Mouse (Mus musculus): ENCODE measurements around the gene Ccser1. TPM values are rescaled to one million over a fixed set of nuclear protein-coding genes. Genes with fewer than 3 reads are reported as not detected.

Gene Ccser1
- polyA plus RNA-seq (2015; fragmentation: Nextera tagmentation; extraction: Ambion mirVana) = 8.6 and 10.2 TPM in 2 replicates

GRCm38 (mm10) chr6:61179949-61180755, at the start of gene Ccser1:
Ccser1 (plus strand) TSS chr6:61180324.
- under 1% methylated on average over 85 of the region's 105 CpGs for WGBS
- peak within 1 kb of the TSS; percentile 73 for H3K27ac ChIP-seq

DNA sequence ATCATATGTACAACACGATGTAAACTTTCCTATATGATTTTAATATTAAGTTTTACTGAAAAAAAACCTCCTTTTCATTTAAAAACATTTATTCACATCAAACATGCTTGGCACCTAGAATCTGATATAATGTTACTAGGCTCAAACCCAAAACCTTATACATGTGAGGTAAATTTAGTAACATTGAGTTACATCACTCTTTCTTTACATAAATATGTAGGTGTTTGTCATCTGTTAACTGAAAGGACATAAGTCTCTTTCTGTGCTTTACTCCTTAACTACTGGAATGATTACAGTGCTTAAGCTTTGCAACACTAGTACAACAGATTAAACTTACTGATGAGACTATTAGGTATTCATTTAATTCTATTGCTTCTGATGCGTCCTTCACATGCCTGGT, 43.7 kb upstream of the Ccser1 start:
- Histone ChIP-seq H3K9ac (no peak overlapping the region), H3K9me3 (no peaks in the 10 kb centered on the region), H3K4me3 (no peak overlapping the region), H3K27me3 (no peaks in the 10 kb centered on the region), H3K4me2 (no peak overlapping the region), H3K4me1 (no peaks in the 10 kb centered on the region), H3K27ac (no peak overlapping the region), H3K36me3 (no peaks in the 10 kb centered on the region)
- WGBS = 88% methylated on average over 2 of the region's 2 CpGs
- ATAC-seq (ENCODE audit: borderline replicate concordance, extremely low read depth, low FRiP score, low TSS enrichment) = no peak

More at GRCm38 (mm10) chr6:61179949-61180755, at the start of gene Ccser1:
- H3K9me3 ChIP-seq = no peaks in the 10 kb centered on the region
- peak; percentile 91 for ATAC-seq (ENCODE audit: borderline replicate concordance, extremely low read depth, low FRiP score, low TSS enrichment)
- no peaks in the 10 kb centered on the region for H3K36me3 ChIP-seq
- H3K27me3 ChIP-seq = 0 out of 2 replicates have a peak, but pooled peaks cover 5% of the 10 kb centered on the region
- H3K4me1 ChIP-seq = peaks cover 10% of the 10 kb centered on the region; the same call in 1 of the 2 replicates
- peak within 1 kb of the TSS; percentile 93 for H3K4me2 ChIP-seq
- H3K4me3 ChIP-seq = peak within 1 kb of the TSS; percentile 80
- peak within 1 kb of the TSS; percentile 67 for H3K9ac ChIP-seq

GRCm38 (mm10) chr6:61143031-61143430, 37.1 kb upstream of the Ccser1 start:
- ATAC-seq (ENCODE audit: borderline replicate concordance, extremely low read depth, low FRiP score, low TSS enrichment) = no peak

GRCm38 (mm10) chr6:61152924-61153323, 27.2 kb upstream of the Ccser1 start:
- H3K9me3 ChIP-seq = no peaks in the 10 kb centered on the region
- ATAC-seq (ENCODE audit: borderline replicate concordance, extremely low read depth, low FRiP score, low TSS enrichment) = peak; percentile 52; the same call in 1 of the 2 replicates
- H3K4me1 ChIP-seq = 0 out of 2 replicates have a peak, but pooled peaks cover 2% of the 10 kb centered on the region
- H3K27ac ChIP-seq = no peak overlapping the region; the same call in 1 of the 2 replicates
- no peak overlapping the region; the same call in 1 of the 2 replicates for H3K4me2 ChIP-seq
- 49% methylated on average over 3 of the region's 3 CpGs for WGBS
- no peaks in the 10 kb centered on the region for H3K27me3 ChIP-seq
- H3K9ac ChIP-seq = no peak overlapping the region
- H3K36me3 ChIP-seq = no peaks in the 10 kb centered on the region
- no peak overlapping the region for H3K4me3 ChIP-seq

More at GRCm38 (mm10) chr6:61143031-61143430, 37.1 kb upstream of the Ccser1 start:
- Histone ChIP-seq H3K4me3 (no peak overlapping the region), H3K27ac (no peak overlapping the region), H3K4me1 (no peaks in the 10 kb centered on the region), H3K27me3 (no peaks in the 10 kb centered on the region), H3K36me3 (no peaks in the 10 kb centered on the region), H3K4me2 (no peak overlapping the region), H3K9me3 (no peaks in the 10 kb centered on the region), H3K9ac (no peak overlapping the region)
- 11% methylated on average over 1 of the region's 1 CpGs for WGBS

GRCm38 (mm10) chr6:61154654-61155053, 25.5 kb upstream of the Ccser1 start:
- no peak for ATAC-seq (ENCODE audit: borderline replicate concordance, extremely low read depth, low FRiP score, low TSS enrichment)
- no peaks in the 10 kb centered on the region for H3K27me3 ChIP-seq
- H3K27ac ChIP-seq = no peak overlapping the region
- H3K4me2 ChIP-seq = no peak overlapping the region
- WGBS = 67% methylated on average over 6 of the region's 6 CpGs
- H3K9me3 ChIP-seq = no peaks in the 10 kb centered on the region
- H3K4me3 ChIP-seq = no peak overlapping the region
- 0 out of 2 replicates have a peak, but pooled peaks cover 2% of the 10 kb centered on the region for H3K4me1 ChIP-seq
- H3K9ac ChIP-seq = no peak overlapping the region
- no peaks in the 10 kb centered on the region for H3K36me3 ChIP-seq

DNA sequence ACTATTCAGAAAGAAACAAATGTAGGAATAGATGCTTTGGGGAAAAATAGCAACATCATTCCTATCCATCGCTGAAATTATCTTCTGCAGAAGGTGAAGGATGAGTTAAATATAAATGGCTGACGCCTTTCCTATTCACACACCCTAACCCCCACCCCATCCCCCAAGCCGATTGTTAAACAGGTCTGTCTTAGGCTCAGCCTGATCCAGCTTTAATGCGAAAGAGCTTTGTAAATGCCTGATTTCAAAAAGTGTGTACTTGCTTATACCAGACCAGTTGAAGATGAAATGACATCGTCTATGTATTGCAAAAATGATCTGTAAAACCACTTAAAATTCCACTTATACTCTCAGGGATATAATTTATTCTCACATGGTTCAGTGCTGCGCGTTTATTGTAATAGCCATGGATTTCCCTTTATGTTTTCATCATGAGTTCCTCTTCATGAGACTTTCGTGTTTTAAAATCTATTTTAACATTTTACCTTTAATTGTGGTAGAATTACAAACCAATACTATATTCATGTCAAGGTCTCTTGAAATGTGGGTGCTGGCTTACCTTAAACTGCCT, 25.0 kb upstream of the Ccser1 start:
- WGBS = 65% methylated on average over 8 of the region's 8 CpGs
- Histone ChIP-seq H3K27ac (no peak overlapping the region), H3K27me3 (no peaks in the 10 kb centered on the region), H3K4me1 (0 out of 2 replicates have a peak, but pooled peaks cover 2% of the 10 kb centered on the region), H3K36me3 (no peaks in the 10 kb centered on the region), H3K4me2 (no peak overlapping the region), H3K9ac (no peak overlapping the region), H3K9me3 (no peaks in the 10 kb centered on the region), H3K4me3 (no peak overlapping the region)
- ATAC-seq (ENCODE audit: borderline replicate concordance, extremely low read depth, low FRiP score, low TSS enrichment) = no peak

GRCm38 (mm10) chr6:61155718-61156117, 24.4 kb upstream of the Ccser1 start:
- H3K4me1 ChIP-seq = 0 out of 2 replicates have a peak, but pooled peaks cover 2% of the 10 kb centered on the region
- H3K4me3 ChIP-seq = no peak overlapping the region
- no peak overlapping the region for H3K9ac ChIP-seq
- no peak for ATAC-seq (ENCODE audit: borderline replicate concordance, extremely low read depth, low FRiP score, low TSS enrichment)
- no peak overlapping the region for H3K4me2 ChIP-seq
- no peaks in the 10 kb centered on the region for H3K27me3 ChIP-seq
- H3K9me3 ChIP-seq = no peaks in the 10 kb centered on the region
- no peaks in the 10 kb centered on the region for H3K36me3 ChIP-seq
- H3K27ac ChIP-seq = no peak overlapping the region

- H3K4me2 ChIP-seq = no peak overlapping the region
- H3K27me3 ChIP-seq = no peaks in the 10 kb centered on the region
- no peak overlapping the region for H3K9ac ChIP-seq
- no peaks in the 10 kb centered on the region for H3K9me3 ChIP-seq
- H3K36me3 ChIP-seq = no peaks in the 10 kb centered on the region
- no peak overlapping the region for H3K27ac ChIP-seq
- H3K4me3 ChIP-seq = no peak overlapping the region
- no peak for ATAC-seq (ENCODE audit: borderline replicate concordance, extremely low read depth, low FRiP score, low TSS enrichment)
- no peaks in the 10 kb centered on the region for H3K4me1 ChIP-seq
Observed at GRCm38 (mm10) chr6:61162117-61162516, 18.0 kb upstream of the Ccser1 start.

DNA sequence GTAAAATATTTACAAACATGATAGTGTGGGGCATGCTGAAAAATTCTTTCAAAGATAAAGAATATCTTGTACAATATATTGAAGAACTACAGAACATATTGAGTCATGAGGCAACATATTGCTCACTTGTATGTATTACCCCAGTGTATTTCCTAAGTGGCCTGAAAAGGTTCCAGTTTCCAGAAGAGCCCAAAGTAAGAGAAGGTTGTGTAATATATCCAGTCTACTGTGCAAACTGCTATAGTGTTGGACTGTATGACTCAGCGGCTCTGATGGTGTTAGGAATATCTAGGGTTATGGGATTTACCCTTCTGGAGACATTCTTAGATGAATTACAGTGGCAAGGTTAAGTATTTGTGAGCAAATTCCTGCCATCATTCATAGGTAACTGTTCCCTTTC, 13.2 kb upstream of the Ccser1 start:
- H3K9me3 ChIP-seq = no peaks in the 10 kb centered on the region
- H3K4me1 ChIP-seq = no peaks in the 10 kb centered on the region
- H3K4me2 ChIP-seq = no peak overlapping the region
- no peak overlapping the region for H3K9ac ChIP-seq
- H3K27me3 ChIP-seq = no peaks in the 10 kb centered on the region
- no peaks in the 10 kb centered on the region for H3K36me3 ChIP-seq
- ATAC-seq (ENCODE audit: borderline replicate concordance, extremely low read depth, low FRiP score, low TSS enrichment) = no peak
- H3K4me3 ChIP-seq = no peak overlapping the region
- no peak overlapping the region for H3K27ac ChIP-seq
- 89% methylated on average over 1 of the region's 1 CpGs for WGBS

DNA sequence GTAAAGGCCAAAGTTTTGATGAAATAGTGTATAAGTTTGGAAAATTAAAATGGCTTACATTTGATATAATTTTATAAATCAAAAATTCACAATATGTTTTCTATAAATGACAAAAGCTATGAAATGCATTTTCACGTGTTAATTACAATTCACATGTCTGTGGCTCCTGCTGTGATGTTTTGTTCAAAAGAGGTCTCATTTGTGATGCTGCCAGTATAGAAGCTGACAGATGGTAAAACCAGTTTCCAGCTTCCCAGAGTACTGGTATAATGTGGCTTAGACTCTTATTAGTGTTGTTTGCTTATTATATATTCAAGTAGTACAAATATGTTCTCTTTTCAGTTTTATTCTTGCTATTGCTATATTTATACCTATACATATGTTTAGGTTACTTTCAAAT, 4.0 kb upstream of the Ccser1 start:
- no peak overlapping the region for H3K27ac ChIP-seq
- H3K4me2 ChIP-seq = no peak overlapping the region
- no peaks in the 10 kb centered on the region for H3K36me3 ChIP-seq
- no peak overlapping the region for H3K4me3 ChIP-seq
- 0 out of 2 replicates have a peak, but pooled peaks cover 5% of the 10 kb centered on the region for H3K27me3 ChIP-seq
- 76% methylated on average over 1 of the region's 1 CpGs for WGBS
- H3K9ac ChIP-seq = no peak overlapping the region
- ATAC-seq (ENCODE audit: borderline replicate concordance, extremely low read depth, low FRiP score, low TSS enrichment) = no peak
- H3K4me1 ChIP-seq = peaks cover 4% of the 10 kb centered on the region; the same call in 1 of the 2 replicates
- no peaks in the 10 kb centered on the region for H3K9me3 ChIP-seq

DNA sequence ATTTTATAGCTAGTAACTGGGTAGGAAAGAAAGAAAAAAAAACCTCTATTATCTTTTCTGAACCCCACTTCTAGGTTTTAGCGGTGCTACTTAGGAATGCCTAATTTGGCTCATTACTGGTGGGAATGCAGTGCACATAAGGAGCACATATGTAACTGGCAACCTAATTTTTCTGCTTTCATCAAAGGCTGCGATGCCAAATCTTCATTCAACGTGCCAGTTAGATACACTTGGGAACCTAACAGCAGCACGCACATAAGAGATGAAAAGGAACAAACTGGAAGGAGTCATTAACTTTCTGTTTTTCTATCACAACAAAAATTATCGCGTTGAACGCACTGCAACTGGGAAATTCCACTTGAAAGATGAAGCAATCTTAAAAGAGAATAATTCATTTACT, 2.6 kb upstream of the Ccser1 start:
- WGBS = 76% methylated on average over 7 of the region's 7 CpGs
- Histone ChIP-seq H3K4me3 (no peak overlapping the region), H3K36me3 (no peaks in the 10 kb centered on the region), H3K27me3 (0 out of 2 replicates have a peak, but pooled peaks cover 5% of the 10 kb centered on the region), H3K4me2 (no peak overlapping the region), H3K27ac (no peak overlapping the region), H3K4me1 (peaks cover 10% of the 10 kb centered on the region; the same call in 1 of the 2 replicates), H3K9me3 (no peaks in the 10 kb centered on the region), H3K9ac (no peak overlapping the region)
- ATAC-seq (ENCODE audit: borderline replicate concordance, extremely low read depth, low FRiP score, low TSS enrichment) = no peak

- H3K4me2 ChIP-seq = peak overlapping the region; percentile 93
- peak; percentile 59; the same call in 1 of the 2 replicates for ATAC-seq (ENCODE audit: borderline replicate concordance, extremely low read depth, low FRiP score, low TSS enrichment)
- H3K9me3 ChIP-seq = no peaks in the 10 kb centered on the region
- WGBS = 5% methylated on average over 5 of the region's 5 CpGs
- H3K4me1 ChIP-seq = peaks cover 10% of the 10 kb centered on the region; the same call in 1 of the 2 replicates
- H3K27me3 ChIP-seq = 0 out of 2 replicates have a peak, but pooled peaks cover 5% of the 10 kb centered on the region
- no peaks in the 10 kb centered on the region for H3K36me3 ChIP-seq
- peak overlapping the region; percentile 80 for H3K4me3 ChIP-seq
- H3K9ac ChIP-seq = peak overlapping the region; percentile 67; the same call in 1 of the 2 replicates
- H3K27ac ChIP-seq = peak overlapping the region; percentile 73; the same call in 1 of the 2 replicates
Observed at GRCm38 (mm10) chr6:61179641-61179948, 529 bp upstream of the Ccser1 start.
